Mouse (Mus musculus) forebrain, embryonic 11.5 days (tissue): Measurements from ENCODE around the gene Dnajc2. TPM values are rescaled to one million over a fixed set of nuclear protein-coding genes. Genes with fewer than 3 reads are reported as not detected.
A peak's percentile ranks its signal among the peaks of the same experiment; 100 is the strongest.

ENCODE experiments used
- ATAC-seq: fragments of 200-750 bp; cut with Nextera tagmentation; replicated peaks from 2 replicates; pipeline ENCODE4 v1.8.0; 2017; ENCODE audit warnings: moderate TSS enrichment; ENCODE audit not compliant: low FRiP score
- DNase-seq: peaks from one replicate; pipeline ENCODE4 v3.0.0-alpha.2; 2017; ENCODE audit warnings: low spot score
- H3K27ac ChIP-seq: fragments of 300-500 bp; sonication (generic); 2 replicates; pipeline ENCODE4 v1.5.1; 2014; ENCODE audit warnings: low read depth, low read length
- H3K27me3 ChIP-seq: fragments of 300-500 bp; sonication (generic); 2 replicates; pipeline ENCODE4 v1.6.1; 2014; ENCODE audit warnings: mild to moderate bottlenecking, low read length, mixed read lengths; ENCODE audit not compliant: control insufficient read depth, insufficient read depth
- H3K36me3 ChIP-seq: fragments of 300-500 bp; sonication (generic); 2 replicates; pipeline ENCODE4 v1.6.1; 2014; ENCODE audit warnings: mild to moderate bottlenecking, low read length, moderate library complexity, mixed read lengths; ENCODE audit not compliant: control insufficient read depth, insufficient read depth
- H3K4me1 ChIP-seq: fragments of 300-500 bp; sonication (generic); replicated peaks from 2 replicates; pipeline ENCODE4 v1.6.1; 2014; ENCODE audit warnings: low read length, mixed read lengths; ENCODE audit not compliant: control insufficient read depth, insufficient read depth
- H3K4me2 ChIP-seq: fragments of 300-500 bp; sonication (generic); 2 replicates; pipeline ENCODE4 v1.6.1; 2014; ENCODE audit warnings: low read depth, mild to moderate bottlenecking, low read length, moderate library complexity, mixed read lengths; ENCODE audit not compliant: severe bottlenecking
- H3K4me3 ChIP-seq: fragments of 300-500 bp; sonication (generic); 2 replicates; pipeline ENCODE4 v1.5.1; 2014; ENCODE audit warnings: low read depth, low read length
- H3K9ac ChIP-seq: fragments of 300-500 bp; sonication (generic); 2 replicates; pipeline ENCODE4 v1.6.1; 2014; ENCODE audit warnings: low read length
- H3K9me3 ChIP-seq: fragments of 300-500 bp; sonication (generic); 2 replicates; pipeline ENCODE4 v1.6.1; 2016; ENCODE audit warnings: low read length, mixed read lengths; ENCODE audit not compliant: control insufficient read depth
- WGBS: fragments of 180-500 bp; shearing (Covaris S2); extraction: QIAGEN DNeasy Blood & Tissue Kit; methylation state at CpG from one replicate; pipeline ENCODE4 v1.1.7; 2014; 5-methylcytosine and 5-hydroxymethylcytosine counted together
- polyA plus RNA-seq: library from polyadenylated mRNA; unstranded; fragments of >200 nt; fragmentation: Nextera tagmentation; extraction: Ambion mirVana; gene quantifications from 2 replicates; pipeline ENCODE4 v1.2.1, GENCODE M21; 2014

Dnajc2 gene
- polyA plus RNA-seq, 1 experiment from 2014 or later: 102 TPM

GRCm38 (mm10) chr5:21776491-21776890 lies 8.6 kb downstream of the Dnajc2 start:
- Histone ChIP-seq H3K4me1 (no peaks in the 10 kb centered on the region), H3K9me3 (no peaks in the 10 kb centered on the region), H3K9ac (no peak overlapping the region), H3K36me3 (peaks cover 12% of the 10 kb centered on the region; the same call in 1 of the 2 replicates), H3K4me3 (no peak overlapping the region), H3K4me2 (no peak overlapping the region), H3K27me3 (no peaks in the 10 kb centered on the region), H3K27ac (no peak overlapping the region)
- 96% methylated on average over 6 of the region's 6 CpGs for WGBS
- DNase-seq: no peak
- ATAC-seq: no peak

GRCm38 (mm10) chr5:21769841-21770240 lies 15.2 kb downstream of the Dnajc2 start:
- Histone ChIP-seq H3K4me3 (no peak overlapping the region), H3K9ac (no peak overlapping the region), H3K27me3 (no peaks in the 10 kb centered on the region), H3K4me1 (no peaks in the 10 kb centered on the region), H3K9me3 (no peaks in the 10 kb centered on the region), H3K4me2 (no peak overlapping the region), H3K27ac (no peak overlapping the region), H3K36me3 (peaks cover 13% of the 10 kb centered on the region; the same call in 1 of the 2 replicates)
- ATAC-seq (no peak), DNase-seq (no peak)
- WGBS: 95% methylated on average over 6 of the region's 6 CpGs

- H3K4me1 ChIP-seq: no peaks in the 10 kb centered on the region
- H3K9me3 ChIP-seq: no peaks in the 10 kb centered on the region
- peaks cover 13% of the 10 kb centered on the region; the same call in 1 of the 2 replicates for H3K36me3 ChIP-seq
- ATAC-seq: no peak
- H3K4me3 ChIP-seq: no peak overlapping the region
- H3K27ac ChIP-seq: no peak overlapping the region
- no peak for DNase-seq
- WGBS: 86% methylated on average over 4 of the region's 4 CpGs
- no peaks in the 10 kb centered on the region for H3K27me3 ChIP-seq
- no peak overlapping the region for H3K9ac ChIP-seq
- no peak overlapping the region for H3K4me2 ChIP-seq
Observed at GRCm38 (mm10) chr5:21768506-21768905, 16.5 kb downstream of the Dnajc2 start.

DNA sequence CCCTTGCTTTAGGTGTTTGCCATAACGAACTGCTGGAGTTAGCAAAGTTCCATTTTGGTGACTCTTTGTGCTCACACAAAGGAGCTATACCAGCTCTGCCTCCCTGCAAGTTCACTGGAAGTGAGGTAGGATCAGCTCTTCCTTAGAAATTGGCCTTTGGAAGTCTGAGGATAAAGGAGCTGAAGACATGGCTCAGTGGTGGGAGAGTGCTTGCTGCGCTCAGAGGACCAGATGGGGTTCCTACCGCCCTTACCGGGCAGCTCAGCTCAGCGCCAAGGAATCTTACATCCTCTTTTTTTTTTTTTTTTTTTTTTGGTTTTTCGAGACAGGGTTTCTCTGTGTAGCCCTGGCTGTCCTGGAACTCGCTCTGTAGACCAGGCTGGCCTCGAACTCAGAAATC lies 39.1 kb downstream of the Dnajc2 start:
- Histone ChIP-seq H3K4me1 (no peaks in the 10 kb centered on the region), H3K4me2 (no peak overlapping the region), H3K9me3 (no peaks in the 10 kb centered on the region), H3K4me3 (no peak overlapping the region), H3K36me3 (peaks cover 2% of the 10 kb centered on the region; the same call in 1 of the 2 replicates), H3K9ac (no peak overlapping the region), H3K27ac (no peak overlapping the region), H3K27me3 (no peaks in the 10 kb centered on the region)
- ATAC-seq (no peak), DNase-seq (no peak)
- 94% methylated on average over 7 of the region's 8 CpGs for WGBS

DNA sequence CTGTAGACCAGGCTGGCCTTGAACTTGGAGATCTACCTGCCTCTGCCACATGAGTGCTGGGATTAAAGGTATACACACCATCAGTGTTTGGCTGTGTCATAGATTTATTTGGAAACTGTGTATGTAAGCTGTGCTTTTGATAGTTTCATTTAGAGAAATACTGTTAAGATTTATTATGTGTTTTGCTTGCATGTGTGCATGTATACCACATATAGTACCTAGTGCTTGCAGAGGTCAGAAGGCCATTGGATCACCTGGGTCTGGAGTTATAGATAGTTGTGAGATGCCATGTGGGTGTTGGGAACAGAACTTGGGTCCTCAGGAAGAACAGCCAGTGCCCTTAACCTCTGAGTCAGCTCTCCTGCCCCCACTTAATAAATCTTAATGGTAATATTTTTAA lies 40.4 kb downstream of the Dnajc2 start:
- no peak overlapping the region for H3K27ac ChIP-seq

GRCm38 (mm10) chr5:21743606-21744005 lies 41.4 kb downstream of the Dnajc2 start:
- H3K27ac ChIP-seq: no peak overlapping the region
- no peaks in the 10 kb centered on the region for H3K27me3 ChIP-seq
- H3K36me3 ChIP-seq: peaks cover 2% of the 10 kb centered on the region; the same call in 1 of the 2 replicates
- WGBS: 95% methylated on average over 10 of the region's 10 CpGs
- no peak overlapping the region for H3K4me2 ChIP-seq
- ATAC-seq: no peak
- H3K4me1 ChIP-seq: no peaks in the 10 kb centered on the region; the same call in 1 of the 2 replicates
- H3K9ac ChIP-seq: no peak overlapping the region
- H3K4me3 ChIP-seq: no peak overlapping the region
- no peaks in the 10 kb centered on the region for H3K9me3 ChIP-seq
- DNase-seq: no peak

More for the DNA sequence above, 40.4 kb downstream of the Dnajc2 start:
- Histone ChIP-seq H3K4me2 (no peak overlapping the region), H3K27me3 (no peaks in the 10 kb centered on the region), H3K4me3 (no peak overlapping the region), H3K4me1 (no peaks in the 10 kb centered on the region), H3K9ac (no peak overlapping the region), H3K36me3 (peaks cover 2% of the 10 kb centered on the region; the same call in 1 of the 2 replicates), H3K9me3 (no peaks in the 10 kb centered on the region)
- DNase-seq (no peak), ATAC-seq (no peak)

GRCm38 (mm10) chr5:21739881-21740280 lies 45.2 kb downstream of the Dnajc2 start:
- Histone ChIP-seq H3K9me3 (no peaks in the 10 kb centered on the region), H3K9ac (no peak overlapping the region), H3K4me2 (no peak overlapping the region), H3K4me1 (no peaks in the 10 kb centered on the region; the same call in 1 of the 2 replicates), H3K4me3 (no peak overlapping the region), H3K27me3 (no peaks in the 10 kb centered on the region), H3K36me3 (no peaks in the 10 kb centered on the region; the same call in 1 of the 2 replicates), H3K27ac (no peak overlapping the region)
- no peak for DNase-seq
- ATAC-seq: no peak
- WGBS: 88% methylated on average over 13 of the region's 13 CpGs

GRCm38 (mm10) chr5:21739120-21739519 lies 45.9 kb downstream of the Dnajc2 start:
- H3K27me3 ChIP-seq: no peaks in the 10 kb centered on the region
- ATAC-seq: no peak
- H3K4me2 ChIP-seq: no peak overlapping the region
- no peaks in the 10 kb centered on the region for H3K9me3 ChIP-seq
- 91% methylated on average over 11 of the region's 11 CpGs for WGBS
- no peak for DNase-seq
- no peak overlapping the region for H3K27ac ChIP-seq
- H3K9ac ChIP-seq: no peak overlapping the region
- no peaks in the 10 kb centered on the region; the same call in 1 of the 2 replicates for H3K4me1 ChIP-seq
- no peaks in the 10 kb centered on the region; the same call in 1 of the 2 replicates for H3K36me3 ChIP-seq
- H3K4me3 ChIP-seq: no peak overlapping the region

DNA sequence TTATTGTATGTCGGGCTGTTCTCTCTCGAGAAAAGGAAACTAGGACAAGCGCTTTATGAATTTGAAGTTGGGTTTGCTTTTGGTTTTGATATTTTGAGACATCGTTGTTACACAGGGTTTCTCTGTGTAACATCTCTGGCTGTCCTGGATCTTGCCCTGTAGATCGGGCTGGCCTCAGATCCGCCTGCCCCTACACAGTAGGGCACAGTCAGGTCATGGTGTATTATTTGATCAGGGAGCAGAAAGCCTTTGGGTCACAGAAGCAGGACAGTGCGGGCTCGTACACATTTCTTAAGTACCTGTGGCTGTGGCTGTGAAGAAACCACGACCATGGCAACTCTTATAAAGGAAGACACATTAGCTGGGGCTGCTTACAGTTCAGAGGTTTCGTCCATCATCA lies 47.4 kb downstream of the Dnajc2 start:
- peak overlapping the region; percentile 92 for H3K4me3 ChIP-seq
- ATAC-seq (no peak), DNase-seq (no peak)
- H3K36me3 ChIP-seq: no peaks in the 10 kb centered on the region; the same call in 1 of the 2 replicates
- H3K4me2 ChIP-seq: peak overlapping the region; percentile 80
- H3K27me3 ChIP-seq: no peaks in the 10 kb centered on the region
- H3K4me1 ChIP-seq: peaks cover 3% of the 10 kb centered on the region
- peak overlapping the region; percentile 80 for H3K9ac ChIP-seq
- no peak overlapping the region for H3K27ac ChIP-seq
- no peaks in the 10 kb centered on the region for H3K9me3 ChIP-seq
- 35% methylated on average over 10 of the region's 10 CpGs for WGBS
